Mouse (Mus musculus): ENCODE measurements around the gene Dtd2. TPM values are rescaled to one million over a fixed set of nuclear protein-coding genes. Genes with fewer than 3 reads are reported as not detected.
A peak's percentile ranks its signal among the peaks of the same experiment; 100 is the strongest.

The Dtd2 gene
- polyA plus RNA-seq (2012; ENCODE audit: insufficient read depth, insufficient read length, missing spikeins) = 8.9 and 9.4 TPM in 2 replicates

GRCm38 (mm10) chr12:52005877-52006632 lies at the start of gene Dtd2:
Dtd2 (minus strand) TSS chr12:52006501.
- Histone ChIP-seq H3K4me3 (ENCODE audit: insufficient read depth, low read length) (peak within 1 kb of the TSS; percentile 92), H3K4me1 (ENCODE audit: control insufficient read depth, insufficient read depth, low read length) (peaks cover 2% of the 10 kb centered on the region; the same call in 1 of the 2 replicates), H3K27ac (ENCODE audit: insufficient read depth, low read depth, low read length) (peak within 1 kb of the TSS; percentile 5; the same call in 1 of the 2 replicates)
- TF ChIP-seq POLR2A (IDR thresholded peaks at IDR 0.05; ENCODE audit: borderline replicate concordance, low read depth, low read length) = peak; percentile 76; the same call in 1 of the 2 replicates
- no peak for TF ChIP-seq CTCF (IDR thresholded peaks at IDR 0.05; ENCODE audit: low read depth, low read length)

- H3K27ac ChIP-seq (ENCODE audit: insufficient read depth, low read depth, low read length) = peak overlapping the region; percentile 67
- TF ChIP-seq POLR2A (IDR thresholded peaks at IDR 0.05; ENCODE audit: borderline replicate concordance, low read depth, low read length) (no peak), CTCF (IDR thresholded peaks at IDR 0.05; ENCODE audit: low read depth, low read length) (no peak)
- no peak overlapping the region for H3K4me3 ChIP-seq (ENCODE audit: insufficient read depth, low read length)
- peaks cover 25% of the 10 kb centered on the region for H3K4me1 ChIP-seq (ENCODE audit: control insufficient read depth, insufficient read depth, low read length)
Measured at GRCm38 (mm10) chr12:52049324-52049723, 43.0 kb upstream of the Dtd2 start.

GRCm38 (mm10) chr12:52046371-52046770 lies 40.1 kb upstream of the Dtd2 start:
- H3K27ac ChIP-seq (ENCODE audit: insufficient read depth, low read depth, low read length) = no peak overlapping the region
- peaks cover 23% of the 10 kb centered on the region for H3K4me1 ChIP-seq (ENCODE audit: control insufficient read depth, insufficient read depth, low read length)
- no peak overlapping the region for H3K4me3 ChIP-seq (ENCODE audit: insufficient read depth, low read length)
- TF ChIP-seq CTCF (IDR thresholded peaks at IDR 0.05; ENCODE audit: low read depth, low read length) (no peak), POLR2A (IDR thresholded peaks at IDR 0.05; ENCODE audit: borderline replicate concordance, low read depth, low read length) (no peak)

- no peak for TF ChIP-seq CTCF (IDR thresholded peaks at IDR 0.05; ENCODE audit: low read depth, low read length)
- TF ChIP-seq POLR2A (IDR thresholded peaks at IDR 0.05; ENCODE audit: borderline replicate concordance, low read depth, low read length) = no peak
- H3K4me1 ChIP-seq (ENCODE audit: control insufficient read depth, insufficient read depth, low read length) = peaks cover 16% of the 10 kb centered on the region
- H3K4me3 ChIP-seq (ENCODE audit: insufficient read depth, low read length) = no peak overlapping the region
- H3K27ac ChIP-seq (ENCODE audit: insufficient read depth, low read depth, low read length) = no peak overlapping the region
Measured at GRCm38 (mm10) chr12:52042818-52043336, 36.6 kb upstream of the Dtd2 start.

GRCm38 (mm10) chr12:52038352-52038751 lies 32.1 kb upstream of the Dtd2 start:
- no peak for TF ChIP-seq POLR2A (IDR thresholded peaks at IDR 0.05; ENCODE audit: borderline replicate concordance, low read depth, low read length)
- no peak for TF ChIP-seq CTCF (IDR thresholded peaks at IDR 0.05; ENCODE audit: low read depth, low read length)
- H3K4me1 ChIP-seq (ENCODE audit: control insufficient read depth, insufficient read depth, low read length) = peaks cover 2% of the 10 kb centered on the region; the same call in 1 of the 2 replicates
- H3K27ac ChIP-seq (ENCODE audit: insufficient read depth, low read depth, low read length) = no peak overlapping the region
- H3K4me3 ChIP-seq (ENCODE audit: insufficient read depth, low read length) = no peak overlapping the region

GRCm38 (mm10) chr12:52034956-52035355 lies 28.7 kb upstream of the Dtd2 start:
- Histone ChIP-seq H3K4me3 (ENCODE audit: insufficient read depth, low read length) (no peak overlapping the region), H3K4me1 (ENCODE audit: control insufficient read depth, insufficient read depth, low read length) (0 out of 2 replicates have a peak, but pooled peaks cover 2% of the 10 kb centered on the region), H3K27ac (ENCODE audit: insufficient read depth, low read depth, low read length) (no peak overlapping the region)
- no peak for TF ChIP-seq CTCF (IDR thresholded peaks at IDR 0.05; ENCODE audit: low read depth, low read length)
- TF ChIP-seq POLR2A (IDR thresholded peaks at IDR 0.05; ENCODE audit: borderline replicate concordance, low read depth, low read length) = no peak

- Histone ChIP-seq H3K4me1 (ENCODE audit: control insufficient read depth, insufficient read depth, low read length) (0 out of 2 replicates have a peak, but pooled peaks cover 2% of the 10 kb centered on the region), H3K27ac (ENCODE audit: insufficient read depth, low read depth, low read length) (no peak overlapping the region), H3K4me3 (ENCODE audit: insufficient read depth, low read length) (no peak overlapping the region)
- no peak for TF ChIP-seq CTCF (IDR thresholded peaks at IDR 0.05; ENCODE audit: low read depth, low read length)
- TF ChIP-seq POLR2A (IDR thresholded peaks at IDR 0.05; ENCODE audit: borderline replicate concordance, low read depth, low read length) = no peak
Measured at GRCm38 (mm10) chr12:52032276-52032675, 26.0 kb upstream of the Dtd2 start.

GRCm38 (mm10) chr12:52027963-52028362 lies 21.7 kb upstream of the Dtd2 start, which contains the start of gene Gpr33:
Gpr33 (minus strand) TSS chr12:52028063.
- H3K27ac ChIP-seq (ENCODE audit: insufficient read depth, low read depth, low read length) = no peak within 1 kb of the TSS
- H3K4me1 ChIP-seq (ENCODE audit: control insufficient read depth, insufficient read depth, low read length) = peaks cover 7% of the 10 kb centered on the region; the same call in 1 of the 2 replicates
- TF ChIP-seq CTCF (IDR thresholded peaks at IDR 0.05; ENCODE audit: low read depth, low read length) (no peak), POLR2A (IDR thresholded peaks at IDR 0.05; ENCODE audit: borderline replicate concordance, low read depth, low read length) (no peak)
- H3K4me3 ChIP-seq (ENCODE audit: insufficient read depth, low read length) = no peak within 1 kb of the TSS

GRCm38 (mm10) chr12:52014494-52015029 lies 8.3 kb upstream of the Dtd2 start:
- Histone ChIP-seq H3K27ac (ENCODE audit: insufficient read depth, low read depth, low read length) (no peak overlapping the region), H3K4me3 (ENCODE audit: insufficient read depth, low read length) (no peak overlapping the region), H3K4me1 (ENCODE audit: control insufficient read depth, insufficient read depth, low read length) (no peaks in the 10 kb centered on the region)
- no peak for TF ChIP-seq POLR2A (IDR thresholded peaks at IDR 0.05; ENCODE audit: borderline replicate concordance, low read depth, low read length)
- TF ChIP-seq CTCF (IDR thresholded peaks at IDR 0.05; ENCODE audit: low read depth, low read length) = no peak

- TF ChIP-seq POLR2A (IDR thresholded peaks at IDR 0.05; ENCODE audit: borderline replicate concordance, low read depth, low read length) (no peak), CTCF (IDR thresholded peaks at IDR 0.05; ENCODE audit: low read depth, low read length) (no peak)
- Histone ChIP-seq H3K4me1 (ENCODE audit: control insufficient read depth, insufficient read depth, low read length) (no peaks in the 10 kb centered on the region), H3K4me3 (ENCODE audit: insufficient read depth, low read length) (no peak overlapping the region), H3K27ac (ENCODE audit: insufficient read depth, low read depth, low read length) (no peak overlapping the region)
Measured at GRCm38 (mm10) chr12:52014044-52014443, 7.7 kb upstream of the Dtd2 start.
